Mouse (Mus musculus) testis, adult 2 months (tissue): ENCODE measurements around the gene Dnhd1. TPM values are rescaled to one million over a fixed set of nuclear protein-coding genes. Genes with fewer than 3 reads are reported as not detected.
A peak's percentile ranks its signal among the peaks of the same experiment; 100 is the strongest.

ENCODE experiments used
- H3K27ac ChIP-seq: fragments of 200-500 bp; 2 replicates; pipeline ENCODE4 v1.5.1; 2012; ENCODE audit warnings: low read depth, low read length; ENCODE audit not compliant: control insufficient read depth, insufficient read depth
- H3K27me3 ChIP-seq: fragments of 200-500 bp; 2 replicates; pipeline ENCODE4 v1.6.1; 2012; ENCODE audit warnings: mild to moderate bottlenecking, low read length, moderate library complexity; ENCODE audit not compliant: control insufficient read depth, insufficient read depth
- H3K36me3 ChIP-seq: fragments of 200-500 bp; 2 replicates; pipeline ENCODE4 v1.6.1; 2012; ENCODE audit warnings: mild to moderate bottlenecking, low read length; ENCODE audit not compliant: control insufficient read depth, insufficient read depth
- H3K4me1 ChIP-seq: fragments of 200-500 bp; 2 replicates; pipeline ENCODE4 v1.6.1; 2012; ENCODE audit warnings: low read length; ENCODE audit not compliant: control insufficient read depth, insufficient read depth
- H3K4me3 ChIP-seq: fragments of 200-500 bp; 2 replicates; pipeline ENCODE4 v1.5.1; 2012; ENCODE audit warnings: low read depth, mild to moderate bottlenecking, low read length, moderate library complexity, mixed read lengths; ENCODE audit not compliant: control insufficient read depth
- CTCF ChIP-seq: fragments of 200-500 bp; IDR thresholded peaks from 2 replicates; pipeline ENCODE4 v1.5.1; 2012; ENCODE audit warnings: low read depth, mild to moderate bottlenecking, inconsistent platforms, low read length, moderate library complexity; ENCODE audit not compliant: control insufficient read depth, insufficient read depth, insufficient replicate concordance
- POLR2A ChIP-seq: fragments of 200-500 bp; IDR thresholded peaks from 2 replicates; pipeline ENCODE4 v1.6.1; 2012; ENCODE audit warnings: low read depth, mild to moderate bottlenecking, inconsistent platforms, low read length, moderate library complexity; ENCODE audit not compliant: control insufficient read depth
- polyA plus RNA-seq: library from polyadenylated mRNA; depleted of rRNA; stranded (reverse); fragments of >200 nt; gene quantifications from 2 replicates; pipeline ENCODE4 v1.2.3, GENCODE M21; 2012; rRNA removed

Gene Dnhd1
- polyA plus RNA-seq = 31.7 and 31.9 TPM in 2 replicates

DNA sequence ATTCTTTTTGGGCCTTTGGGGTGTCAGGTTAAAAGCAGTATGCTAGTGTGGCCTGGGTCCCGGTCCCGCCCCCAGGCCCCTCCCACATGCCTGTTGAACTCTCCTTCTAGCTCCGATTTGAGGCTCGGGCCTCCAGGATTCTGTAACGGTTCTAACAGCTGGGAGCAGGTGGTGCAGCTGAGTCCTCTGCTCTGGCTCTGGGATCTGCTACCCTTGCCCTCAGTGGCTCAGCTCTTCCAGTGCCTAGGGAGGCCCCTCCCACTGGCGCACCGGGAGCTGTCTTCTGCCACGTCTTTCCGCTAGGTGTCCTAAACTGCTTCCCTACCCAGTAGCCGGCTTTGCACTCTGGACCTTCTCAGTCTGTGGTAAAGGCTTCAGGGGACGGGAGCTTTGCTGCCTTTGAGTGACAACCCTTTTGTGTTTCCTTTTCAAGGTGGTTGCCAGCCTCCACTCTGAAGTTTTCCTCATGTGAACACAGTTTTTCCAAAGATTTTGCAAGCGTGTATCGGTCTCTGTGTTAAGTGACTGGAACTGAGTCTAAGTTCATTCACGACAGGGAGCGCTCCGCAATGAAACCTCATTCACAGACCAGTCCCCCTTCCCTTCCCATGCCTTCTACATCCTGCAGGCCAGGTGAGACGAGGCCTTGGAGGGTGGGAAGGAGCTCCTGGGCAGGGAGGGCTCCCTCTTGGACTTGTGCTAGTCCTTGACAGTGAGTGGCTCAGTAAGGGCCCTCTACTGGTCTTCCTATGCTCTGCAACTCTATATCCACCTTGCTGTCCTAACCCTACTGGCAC, at the start of gene Dnhd1:
Gene Dnhd1 (plus strand): TSS at position 189 of the 797 bp plus-strand sequence.
- Histone ChIP-seq H3K36me3 (no peaks in the 10 kb centered on the region; the same call in none of the 2 replicates), H3K4me1 (peaks cover 11% of the 10 kb centered on the region), H3K4me3 (peak within 1 kb of the TSS; percentile 82), H3K27ac (peak within 1 kb of the TSS; percentile 74), H3K27me3 (no peaks in the 10 kb centered on the region)
- peak; percentile 50; the same call in 1 of the 2 replicates for TF ChIP-seq CTCF
- peak; percentile 68 for TF ChIP-seq POLR2A

DNA sequence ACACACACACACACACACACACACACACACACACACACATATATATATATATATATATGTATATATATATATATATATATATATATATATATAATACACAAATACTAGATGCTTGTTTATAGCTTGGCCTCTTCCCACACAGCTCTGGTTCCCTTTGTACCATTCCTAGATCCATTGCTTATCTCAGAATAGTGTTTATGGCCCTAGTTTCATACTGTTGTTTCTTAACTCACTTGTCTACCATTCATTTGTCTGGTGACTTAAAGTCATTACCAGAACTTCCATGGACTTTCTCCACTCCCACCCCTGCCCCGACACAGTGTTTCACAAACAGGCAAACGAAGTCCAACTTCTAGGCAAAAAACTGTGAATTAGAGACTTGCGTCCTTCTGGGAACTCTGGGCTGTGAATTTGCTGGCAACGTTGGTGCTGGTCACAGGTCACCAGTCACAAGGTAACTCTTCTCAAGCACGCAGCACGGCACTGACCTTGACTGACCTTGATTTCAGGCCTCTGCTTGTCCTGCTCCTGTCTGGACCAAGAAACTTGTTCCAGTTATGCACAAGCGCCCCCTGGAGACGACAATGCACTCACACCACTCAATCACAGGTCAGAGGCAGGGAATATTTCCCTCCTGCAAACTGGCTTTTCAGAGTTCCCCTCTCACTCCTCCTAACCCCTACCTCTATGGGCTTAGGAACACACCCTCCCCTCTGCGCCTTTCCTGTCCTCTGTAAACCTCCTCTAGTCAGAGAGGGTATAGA, 47.6 kb upstream of the Dnhd1 start:
- Histone ChIP-seq H3K4me3 (no peak overlapping the region), H3K27me3 (no peaks in the 10 kb centered on the region), H3K4me1 (no peaks in the 10 kb centered on the region), H3K27ac (no peak overlapping the region), H3K36me3 (no peaks in the 10 kb centered on the region)
- TF ChIP-seq POLR2A = no peak
- peak; percentile 55; the same call in 1 of the 2 replicates for TF ChIP-seq CTCF

DNA sequence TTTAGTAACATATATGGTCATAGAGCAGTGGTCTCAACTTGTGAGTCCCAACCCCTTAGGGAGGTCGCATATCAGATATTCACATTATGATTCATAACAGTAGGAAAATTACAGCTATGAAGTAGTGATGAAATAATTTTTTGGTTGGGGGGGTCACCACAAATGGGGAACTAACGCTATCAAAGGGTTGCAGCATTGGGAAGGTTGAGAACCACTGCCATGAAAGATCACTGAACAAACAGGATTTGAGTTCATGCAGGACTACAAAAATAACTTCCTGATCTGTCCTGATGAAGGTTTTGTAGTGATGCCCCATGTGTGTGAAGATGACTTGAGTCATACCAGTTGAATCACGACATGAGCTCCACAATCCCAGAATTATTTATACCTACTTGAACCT, 42.2 kb upstream of the Dnhd1 start:
- no peaks in the 10 kb centered on the region for H3K4me1 ChIP-seq
- H3K27me3 ChIP-seq = no peaks in the 10 kb centered on the region
- H3K36me3 ChIP-seq = no peaks in the 10 kb centered on the region
- no peak overlapping the region for H3K27ac ChIP-seq
- no peak for TF ChIP-seq POLR2A
- no peak for TF ChIP-seq CTCF
- H3K4me3 ChIP-seq = no peak overlapping the region

DNA sequence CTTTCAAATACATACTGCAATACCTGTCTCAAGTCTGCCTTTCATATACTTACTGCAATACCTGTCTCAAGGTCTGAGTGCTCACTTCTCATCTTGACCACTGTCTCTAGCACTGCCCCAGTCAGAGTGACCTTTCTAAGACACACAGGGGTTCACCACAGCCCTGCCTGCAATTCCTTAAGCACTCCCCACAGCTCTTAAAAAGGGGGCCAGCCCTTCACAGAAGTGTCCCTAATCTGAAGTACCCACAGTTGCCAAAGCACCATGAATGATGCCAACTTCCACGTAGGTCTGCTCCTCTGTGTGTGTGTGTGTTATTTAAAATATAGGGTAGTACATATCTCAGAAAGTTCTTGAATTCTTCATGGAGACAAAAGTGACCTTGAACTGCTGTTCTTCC, 38.9 kb upstream of the Dnhd1 start:
- no peaks in the 10 kb centered on the region for H3K27me3 ChIP-seq

DNA sequence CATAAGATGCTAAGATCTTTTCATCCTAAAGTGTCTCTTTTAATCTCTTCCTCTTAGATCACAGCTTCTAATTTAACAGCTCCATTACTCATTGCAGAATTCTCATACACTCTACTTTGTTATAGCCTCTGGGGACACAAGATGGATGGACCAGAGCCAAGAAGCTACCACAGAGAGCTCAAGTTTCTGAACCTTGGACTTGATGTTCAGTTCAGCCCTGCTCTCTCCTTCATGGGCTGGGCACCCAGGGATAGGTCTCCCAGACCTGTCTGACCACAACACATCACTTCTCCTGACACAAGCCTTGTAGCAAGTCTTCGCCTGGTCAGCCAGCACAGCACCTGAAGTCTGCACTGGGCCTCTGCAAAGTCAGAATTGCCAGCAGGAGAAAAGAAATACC, 36.2 kb upstream of the Dnhd1 start:
- Histone ChIP-seq H3K27me3 (no peaks in the 10 kb centered on the region), H3K36me3 (no peaks in the 10 kb centered on the region), H3K4me3 (no peak overlapping the region), H3K27ac (no peak overlapping the region), H3K4me1 (no peaks in the 10 kb centered on the region)
- TF ChIP-seq POLR2A (no peak), CTCF (no peak)

More for the DNA sequence above, 38.9 kb upstream of the Dnhd1 start:
- Histone ChIP-seq H3K4me1 (no peaks in the 10 kb centered on the region), H3K4me3 (no peak overlapping the region), H3K36me3 (no peaks in the 10 kb centered on the region), H3K27ac (no peak overlapping the region)
- TF ChIP-seq CTCF = no peak
- TF ChIP-seq POLR2A = no peak

DNA sequence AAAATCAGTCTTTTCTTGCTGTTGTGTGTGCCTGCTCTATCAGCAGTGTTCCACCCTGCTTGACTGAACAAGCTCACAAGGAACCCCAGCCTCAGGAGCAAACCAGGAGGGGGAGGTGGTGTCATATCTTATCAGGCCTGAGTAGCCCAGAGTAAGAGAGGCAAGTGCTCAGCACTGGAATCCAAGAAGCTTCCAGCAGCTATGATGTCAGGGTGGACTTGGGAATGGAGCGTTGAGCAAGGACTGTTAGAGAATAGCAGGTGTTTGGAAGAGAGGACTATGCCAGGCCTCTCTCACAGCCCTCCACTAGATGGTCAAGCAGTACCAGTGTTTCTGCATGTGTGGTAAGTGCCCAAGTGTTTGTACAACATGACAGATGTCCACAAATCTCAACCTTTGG, 34.9 kb upstream of the Dnhd1 start:
- H3K27me3 ChIP-seq = no peaks in the 10 kb centered on the region
- no peak for TF ChIP-seq CTCF
- no peak for TF ChIP-seq POLR2A
- H3K4me1 ChIP-seq = no peaks in the 10 kb centered on the region
- H3K36me3 ChIP-seq = no peaks in the 10 kb centered on the region
- no peak overlapping the region for H3K4me3 ChIP-seq
- no peak overlapping the region for H3K27ac ChIP-seq

DNA sequence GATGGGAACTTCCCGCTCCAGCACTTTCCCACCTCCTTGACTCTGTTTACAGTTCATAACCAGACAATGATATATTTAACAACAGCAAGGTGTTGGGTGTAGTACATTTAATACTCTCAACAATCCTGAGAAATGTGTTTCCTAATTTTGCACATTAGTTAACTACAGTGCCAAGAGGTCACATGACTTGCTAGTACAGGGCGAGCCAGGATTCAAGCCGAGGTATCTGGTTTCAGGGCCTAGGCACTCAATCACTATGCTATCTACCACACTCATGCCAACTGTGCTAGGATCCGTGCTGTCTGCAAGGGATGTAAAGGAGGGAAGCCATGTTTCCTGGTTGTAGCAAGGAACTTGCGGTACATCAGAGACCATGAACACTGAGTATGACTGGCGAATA, 34.1 kb upstream of the Dnhd1 start:
- Histone ChIP-seq H3K27me3 (no peaks in the 10 kb centered on the region), H3K27ac (no peak overlapping the region), H3K36me3 (no peaks in the 10 kb centered on the region), H3K4me3 (no peak overlapping the region), H3K4me1 (peaks cover 1% of the 10 kb centered on the region; the same call in 1 of the 2 replicates)
- no peak for TF ChIP-seq POLR2A
- no peak for TF ChIP-seq CTCF
